Mouse (Mus musculus) cerebellum, postnatal 10 days (tissue): ENCODE results near the gene Rps5.
"Not testable (repeated sequence)": the region's sequence is repeated elsewhere in the genome, so short reads cannot be mapped to it uniquely, and the experiment has no call there.

ENCODE experiments used
- DNase-seq, 2 experiments: peaks; one replicate each; pipeline ENCODE4 v3.0.0; 2021; ENCODE audit warnings: mixed read lengths in 2 of 2

Rps5 gene

GRCm38 (mm10) chr7:12921705-12922465, at the start of gene Rps5:
TSS of gene Rps5 (plus strand) at chr7:12922290.
- DNase-seq: peak; percentile 98 to 99

DNA sequence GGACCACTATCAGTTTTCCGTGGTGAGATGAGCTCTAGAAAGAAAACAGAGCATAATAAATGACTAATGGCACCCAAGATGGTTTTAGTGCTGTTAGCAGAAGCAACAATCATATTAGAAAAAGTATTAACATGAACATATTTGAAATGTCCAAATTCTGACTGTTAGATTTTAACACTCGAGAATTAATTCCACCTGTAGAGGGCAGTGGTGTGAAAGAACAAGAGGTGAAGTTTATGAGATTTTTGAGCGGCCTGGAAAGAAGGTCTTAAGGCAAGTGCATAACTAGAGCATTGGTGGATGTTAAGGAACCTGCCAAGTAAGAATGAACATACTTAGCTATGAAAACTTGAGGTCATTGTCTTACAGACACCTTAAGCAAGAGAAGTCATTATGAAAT, 47.8 kb upstream of the Rps5 start:
- peak; percentile 38 to 74 for DNase-seq

- DNase-seq: no peak
Observed at GRCm38 (mm10) chr7:12880036-12880435, 42.1 kb upstream of the Rps5 start.

DNA sequence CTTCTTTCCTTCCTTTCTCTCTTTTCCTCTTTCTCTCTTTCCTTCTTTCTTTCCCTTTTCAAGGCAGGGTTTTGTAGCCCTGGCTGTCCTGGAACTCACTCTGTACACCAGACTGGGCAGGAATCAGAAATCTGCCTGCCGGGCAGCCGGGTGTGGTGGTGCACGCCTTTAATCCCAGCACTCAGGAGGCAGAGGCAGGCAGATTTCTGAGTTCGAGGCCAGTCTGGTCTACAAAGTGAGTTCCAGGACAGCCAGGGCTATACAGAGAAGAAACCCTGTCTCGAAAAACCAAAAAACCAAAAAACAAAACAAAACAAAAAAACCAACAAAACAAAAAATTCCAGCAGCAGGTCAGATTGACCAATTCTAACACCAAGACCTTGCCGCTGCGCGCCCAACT, 41.6 kb upstream of the Rps5 start:
- DNase-seq: peak in 1 of 2 experiments; percentile 15

DNA sequence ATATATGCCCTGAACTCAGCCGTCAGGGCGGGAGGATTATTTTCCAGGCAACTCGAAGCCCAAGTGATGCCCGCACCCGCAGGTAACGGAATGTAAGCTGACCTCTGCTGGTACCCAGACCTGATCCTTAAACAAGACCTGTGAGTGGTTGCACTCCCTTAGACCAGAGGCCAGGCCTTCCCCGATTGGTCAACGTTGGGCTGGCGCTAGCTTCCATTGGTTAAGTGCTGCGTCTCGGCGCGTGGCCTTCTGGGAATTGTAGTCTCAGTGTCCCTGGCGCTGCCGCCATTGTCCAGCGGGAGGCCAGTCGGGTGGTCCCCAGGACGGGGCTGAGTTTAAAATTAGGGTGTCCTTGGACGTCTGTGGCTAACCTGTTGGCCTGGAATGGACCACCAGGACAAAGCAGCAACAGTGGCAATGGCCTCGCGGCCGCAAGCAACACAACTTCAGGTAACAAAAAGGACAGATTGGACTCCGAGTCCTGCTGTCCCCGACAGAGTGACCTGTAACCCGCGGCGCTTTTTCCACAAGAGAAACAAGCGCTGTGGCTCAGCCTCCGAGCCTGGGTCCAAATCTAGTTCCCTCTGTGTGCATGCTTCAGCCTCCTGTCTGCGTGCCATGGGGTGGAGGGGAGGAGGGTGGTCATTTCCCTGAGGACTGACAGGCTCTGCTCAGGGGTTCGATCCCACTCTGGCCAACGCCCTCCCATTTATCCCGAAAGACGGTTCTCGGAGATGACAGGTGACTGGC, 41.0 kb upstream of the Rps5 start, which contains the start of gene Zfp128:
Gene Zfp128 (plus strand): TSS at position 267 of the 750 bp plus-strand sequence.
- peak; percentile 97 to 98 for DNase-seq

DNA sequence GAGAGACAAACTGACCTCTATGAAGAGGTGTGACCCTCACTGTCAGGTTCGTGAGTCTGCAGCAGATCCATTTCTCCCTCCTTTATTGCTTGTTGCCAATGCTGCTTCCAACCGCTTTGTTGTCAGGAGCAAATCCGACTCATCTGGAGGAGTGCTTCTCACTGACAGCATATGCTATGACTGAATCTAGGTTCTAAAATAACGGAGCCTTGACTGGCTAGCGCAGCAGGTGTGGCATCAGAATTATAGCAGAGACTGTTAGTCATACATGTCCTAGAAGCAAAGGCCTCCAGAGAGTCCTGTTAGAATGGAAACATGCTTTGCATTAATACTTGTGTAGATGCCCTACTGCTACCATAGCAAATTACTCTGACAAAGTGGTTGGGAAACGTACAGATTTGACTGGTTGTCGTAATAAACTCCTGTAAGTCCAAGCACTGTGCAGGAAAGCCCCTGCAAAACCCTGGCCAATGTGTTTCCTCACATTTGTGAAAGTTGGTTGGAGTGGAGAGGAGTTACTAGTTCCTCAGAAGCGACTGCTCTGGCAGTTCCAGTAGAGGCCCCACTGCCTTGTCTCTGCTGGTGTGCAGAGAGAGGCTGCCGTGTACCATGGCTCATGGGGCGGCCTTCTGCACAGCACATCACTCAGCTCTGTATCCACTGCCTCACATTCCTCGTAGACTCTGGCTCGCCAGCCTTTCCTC, 35.4 kb upstream of the Rps5 start:
- DNase-seq: no peak

- DNase-seq: no peak
Observed at GRCm38 (mm10) chr7:12887585-12887984, 34.5 kb upstream of the Rps5 start.

DNA sequence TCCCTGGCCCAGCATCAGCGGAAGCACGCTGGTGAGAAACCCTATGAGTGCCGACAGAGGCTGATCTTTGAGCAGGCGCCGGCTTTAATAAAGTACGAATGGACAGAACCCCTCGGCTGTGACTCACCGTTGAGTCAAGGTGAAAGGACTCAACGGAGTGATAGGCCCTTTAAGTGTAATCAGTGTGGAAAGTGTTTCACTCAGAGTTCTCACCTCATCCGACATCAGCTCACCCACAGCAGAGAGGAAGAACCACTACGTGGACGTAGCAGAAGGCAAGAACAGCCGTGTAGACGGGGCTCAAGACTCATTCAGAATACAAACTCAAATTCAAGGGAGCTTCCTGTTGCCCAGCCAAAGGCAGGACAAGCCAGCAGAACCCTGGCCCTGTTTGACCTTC, 31.2 kb upstream of the Rps5 start:
- DNase-seq: no peak

- no peak for DNase-seq
Observed at GRCm38 (mm10) chr7:12891334-12891733, 30.8 kb upstream of the Rps5 start.

- DNase-seq: peak; percentile 93 to 95
Observed at GRCm38 (mm10) chr7:12897655-12898410, 24.3 kb upstream of the Rps5 start, which contains the start of gene Zscan22. TSS of gene Zscan22 (plus strand) at chr7:12897815.

DNA sequence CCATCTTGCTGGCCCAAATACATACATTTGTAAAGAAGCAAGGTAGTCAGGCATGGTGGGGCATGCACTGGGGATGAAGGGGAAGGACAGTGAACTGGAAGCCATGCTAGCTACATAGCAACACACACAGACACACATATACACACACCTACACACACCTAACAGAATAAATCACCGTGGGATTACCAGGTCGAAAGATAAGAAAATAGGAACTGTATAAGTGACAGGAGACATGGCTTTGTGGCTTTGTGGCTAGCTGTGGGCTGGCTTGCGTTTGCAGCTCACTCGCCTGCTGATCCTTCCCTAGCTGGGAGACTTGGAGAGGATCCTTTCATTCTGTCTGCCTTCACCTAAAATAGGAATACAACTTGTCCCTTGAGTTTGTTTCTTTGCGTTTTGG, 20.6 kb upstream of the Rps5 start:
- no peak for DNase-seq

GRCm38 (mm10) chr7:12903623-12904022, 18.5 kb upstream of the Rps5 start:
- no peak for DNase-seq

GRCm38 (mm10) chr7:12905146-12905545, 16.9 kb upstream of the Rps5 start:
- no peak for DNase-seq

DNA sequence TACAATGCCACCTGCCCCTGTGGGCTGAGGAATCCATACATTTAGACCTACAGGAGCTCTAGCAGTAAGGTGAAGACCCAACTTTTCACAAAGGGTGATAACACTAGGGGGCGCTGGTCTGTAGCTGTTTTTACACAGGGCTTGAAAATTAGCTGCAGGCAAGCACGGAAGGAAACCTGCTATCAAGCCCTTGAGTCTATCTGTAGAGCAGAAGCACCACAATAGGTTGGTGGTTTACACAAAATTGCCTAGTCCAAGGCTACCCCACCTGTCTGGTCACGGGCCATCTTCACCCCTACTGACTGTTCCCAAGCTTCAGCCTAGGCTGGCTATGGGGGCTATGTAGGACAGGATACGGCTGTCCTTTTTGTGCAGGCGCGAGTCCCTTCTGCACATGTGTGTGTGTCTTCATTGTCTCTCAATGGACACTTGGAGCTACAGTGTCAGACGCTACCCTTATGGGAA, 12.6 kb upstream of the Rps5 start:
- peak; percentile 87 to 91 for DNase-seq

- DNase-seq: peak; percentile 79 to 80
Observed at GRCm38 (mm10) chr7:12910181-12910668, 11.9 kb upstream of the Rps5 start.

DNA sequence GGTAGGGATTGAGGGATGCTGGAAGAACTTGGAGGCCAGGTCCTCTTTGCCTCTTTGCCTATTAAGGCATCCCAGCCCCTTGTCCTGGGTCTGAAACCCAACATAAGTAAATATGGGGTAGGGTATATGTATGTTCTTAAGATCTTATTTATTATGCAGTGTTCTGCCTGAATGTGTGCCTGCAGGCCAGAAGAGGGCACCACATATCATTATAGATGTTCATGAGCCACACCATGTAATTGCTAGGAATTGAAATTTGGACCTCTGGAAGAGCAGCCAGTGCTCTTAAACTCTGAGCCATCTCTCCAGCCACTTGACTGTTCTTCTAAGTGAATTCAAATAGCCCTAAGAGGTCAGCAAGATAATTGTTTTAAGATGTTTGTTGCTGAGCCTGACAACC, 8.5 kb upstream of the Rps5 start:
- peak; percentile 46 to 54 for DNase-seq

- not testable (repeated sequence) for DNase-seq
Observed at GRCm38 (mm10) chr7:12920495-12920894, 1.6 kb upstream of the Rps5 start.

GRCm38 (mm10) chr7:12921318-12921704, 779 bp upstream of the Rps5 start:
- no peak for DNase-seq

GRCm38 (mm10) chr7:12922729-12923128, 639 bp downstream of the Rps5 start:
- DNase-seq: no peak

DNA sequence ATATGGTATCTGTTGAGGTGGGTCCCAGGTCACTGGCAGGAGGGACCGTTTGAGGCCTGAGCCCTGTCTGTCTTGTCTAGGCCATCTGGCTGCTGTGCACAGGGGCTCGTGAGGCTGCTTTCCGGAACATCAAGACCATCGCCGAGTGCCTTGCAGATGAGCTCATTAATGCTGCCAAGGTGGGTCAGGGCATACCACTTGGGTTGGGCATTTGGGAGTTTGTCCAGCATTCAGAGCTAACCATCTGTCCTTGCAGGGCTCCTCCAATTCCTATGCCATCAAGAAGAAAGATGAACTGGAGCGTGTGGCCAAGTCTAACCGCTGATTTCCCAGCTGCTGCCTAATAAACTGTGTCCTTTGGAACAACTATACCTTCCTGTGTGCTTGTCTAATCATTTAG, 4.2 kb downstream of the Rps5 start:
- peak; percentile 89 to 92 for DNase-seq

GRCm38 (mm10) chr7:12927191-12927680, 5.1 kb downstream of the Rps5 start, which contains the start of gene Rnf225:
TSS of gene Rnf225 (plus strand) at chr7:12927416.
- peak; percentile 55 to 58 for DNase-seq
